Mouse (Mus musculus) lung, embryonic 16.5 days (tissue): ENCODE results near the gene Cd8a. TPM values are rescaled to one million over a fixed set of nuclear protein-coding genes. Genes with fewer than 3 reads are reported as not detected.

Experiments used
- ATAC-seq: fragments of 200-750 bp; cut with Nextera tagmentation; 2 replicates; pipeline ENCODE4 v1.8.0; 2017; ENCODE audit warnings: low read depth, mild to moderate bottlenecking, moderate library complexity
- H3K27ac ChIP-seq: fragments of 300-500 bp; sonication (generic); 2 replicates; pipeline ENCODE4 v1.5.1; 2014; ENCODE audit warnings: mild to moderate bottlenecking, control low read depth, low read length
- H3K27me3 ChIP-seq: fragments of 300-500 bp; sonication (generic); 2 replicates; pipeline ENCODE4 v1.6.1; 2014; ENCODE audit warnings: low read depth, low read length, mixed read lengths; ENCODE audit not compliant: control insufficient read depth, insufficient read depth
- H3K36me3 ChIP-seq: fragments of 300-500 bp; sonication (generic); 2 replicates; pipeline ENCODE4 v1.6.1; 2014; ENCODE audit warnings: low read length; ENCODE audit not compliant: control insufficient read depth, insufficient read depth
- H3K4me1 ChIP-seq: fragments of 300-500 bp; sonication (generic); replicated peaks from 2 replicates; pipeline ENCODE4 v1.6.1; 2014; ENCODE audit warnings: low read length, mixed read lengths; ENCODE audit not compliant: control insufficient read depth, insufficient read depth
- H3K4me2 ChIP-seq: fragments of 300-500 bp; sonication (generic); 2 replicates; pipeline ENCODE4 v1.6.1; 2014; ENCODE audit warnings: low read depth, low read length, control low read depth
- H3K4me3 ChIP-seq: fragments of 300-500 bp; sonication (generic); 2 replicates; pipeline ENCODE4 v1.5.1; 2014; ENCODE audit warnings: mild to moderate bottlenecking, low read length, control low read depth
- H3K9ac ChIP-seq: fragments of 300-500 bp; sonication (generic); 2 replicates; pipeline ENCODE4 v1.6.1; 2014; ENCODE audit warnings: low read length, control low read depth
- H3K9me3 ChIP-seq: fragments of 300-500 bp; sonication (generic); 2 replicates; pipeline ENCODE4 v1.6.1; 2016; ENCODE audit warnings: low read length; ENCODE audit not compliant: control insufficient read depth
- WGBS: fragments of 180-500 bp; shearing (Covaris S2); extraction: QIAGEN DNeasy Blood & Tissue Kit; methylation state at CpG from one replicate; pipeline ENCODE4 v1.1.7; 2014; 5-methylcytosine and 5-hydroxymethylcytosine counted together
- polyA plus RNA-seq: library from polyadenylated mRNA; unstranded; fragments of >200 nt; fragmentation: Nextera tagmentation; extraction: Ambion mirVana; gene quantifications from 2 replicates; pipeline ENCODE4 v1.2.1, GENCODE M21; 2015

Gene Cd8a
- polyA plus RNA-seq, 1 experiment from 2014 or later, result 0.20 TPM

- Histone ChIP-seq H3K9me3 (no peaks in the 10 kb centered on the region), H3K27me3 (no peaks in the 10 kb centered on the region), H3K4me2 (no peak overlapping the region), H3K4me3 (no peak overlapping the region), H3K27ac (no peak overlapping the region), H3K9ac (no peak overlapping the region), H3K4me1 (no peaks in the 10 kb centered on the region), H3K36me3 (no peaks in the 10 kb centered on the region)
- ATAC-seq, result no peak
- 75% methylated on average over 3 of the region's 3 CpGs for WGBS
Measured at GRCm38 (mm10) chr6:71338941-71339340, 34.3 kb upstream of the Cd8a start.

GRCm38 (mm10) chr6:71339351-71339750, 33.9 kb upstream of the Cd8a start:
- H3K27me3 ChIP-seq, result no peaks in the 10 kb centered on the region
- 71% methylated on average over 4 of the region's 4 CpGs for WGBS
- no peaks in the 10 kb centered on the region for H3K36me3 ChIP-seq
- H3K9me3 ChIP-seq, result no peaks in the 10 kb centered on the region
- ATAC-seq, result no peak
- no peak overlapping the region for H3K27ac ChIP-seq
- no peak overlapping the region for H3K4me2 ChIP-seq
- H3K4me1 ChIP-seq, result no peaks in the 10 kb centered on the region
- H3K9ac ChIP-seq, result no peak overlapping the region
- no peak overlapping the region for H3K4me3 ChIP-seq

DNA sequence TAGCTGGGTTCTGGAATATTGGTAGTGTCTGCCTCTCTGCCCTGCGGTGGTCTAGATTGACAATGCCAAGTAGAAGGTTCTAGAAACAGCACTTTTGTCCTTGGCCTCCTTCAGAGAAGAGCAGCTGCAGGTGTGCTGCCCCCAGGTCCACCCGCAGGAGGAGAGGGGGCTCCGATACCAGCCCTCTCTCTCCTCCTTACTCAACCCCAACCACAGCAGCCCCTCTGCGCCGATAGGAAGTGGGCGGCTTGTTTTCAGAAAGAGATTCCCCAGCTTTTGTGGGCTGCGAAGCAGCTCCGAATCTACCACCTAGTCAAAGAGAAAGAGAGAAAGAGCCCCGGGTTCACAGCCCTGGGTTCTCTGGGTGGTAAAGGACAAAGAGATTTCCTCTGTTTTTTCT, 32.0 kb upstream of the Cd8a start:
- no peaks in the 10 kb centered on the region for H3K4me1 ChIP-seq
- no peak overlapping the region for H3K9ac ChIP-seq
- H3K4me2 ChIP-seq, result no peak overlapping the region
- no peaks in the 10 kb centered on the region for H3K27me3 ChIP-seq
- no peak for ATAC-seq
- H3K36me3 ChIP-seq, result no peaks in the 10 kb centered on the region
- WGBS, result 89% methylated on average over 9 of the region's 9 CpGs
- no peak overlapping the region for H3K27ac ChIP-seq
- H3K4me3 ChIP-seq, result no peak overlapping the region
- H3K9me3 ChIP-seq, result no peaks in the 10 kb centered on the region

DNA sequence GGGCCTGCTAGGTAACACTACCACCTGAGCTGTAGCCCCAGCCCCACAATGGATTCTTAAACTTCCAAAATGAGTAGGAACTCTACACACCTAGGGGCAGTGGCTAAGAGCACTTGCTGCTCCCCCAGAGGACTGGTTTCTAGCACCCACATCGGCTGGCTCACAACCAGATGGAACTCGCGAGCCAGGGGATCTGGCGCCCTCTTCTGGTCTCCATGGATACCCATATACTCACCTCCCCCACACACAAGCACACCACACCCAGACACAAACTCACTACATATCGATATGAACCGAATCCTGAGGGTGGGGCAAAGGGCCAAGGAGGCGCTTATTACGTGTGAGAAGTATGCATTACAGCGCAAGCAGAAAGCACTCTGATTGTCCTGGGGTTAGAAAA, 25.2 kb upstream of the Cd8a start:
- no peaks in the 10 kb centered on the region for H3K9me3 ChIP-seq
- H3K27ac ChIP-seq, result no peak overlapping the region
- no peak overlapping the region for H3K4me3 ChIP-seq
- H3K27me3 ChIP-seq, result no peaks in the 10 kb centered on the region
- H3K4me1 ChIP-seq, result no peaks in the 10 kb centered on the region
- no peak overlapping the region for H3K4me2 ChIP-seq
- no peaks in the 10 kb centered on the region for H3K36me3 ChIP-seq
- H3K9ac ChIP-seq, result no peak overlapping the region
- no peak for ATAC-seq
- 92% methylated on average over 9 of the region's 9 CpGs for WGBS

- no peak overlapping the region for H3K9ac ChIP-seq
- H3K4me2 ChIP-seq, result no peak overlapping the region
- H3K9me3 ChIP-seq, result no peaks in the 10 kb centered on the region
- no peak overlapping the region for H3K27ac ChIP-seq
- no peaks in the 10 kb centered on the region for H3K27me3 ChIP-seq
- 92% methylated on average over 3 of the region's 3 CpGs for WGBS
- H3K4me3 ChIP-seq, result no peak overlapping the region
- no peaks in the 10 kb centered on the region for H3K36me3 ChIP-seq
- no peaks in the 10 kb centered on the region for H3K4me1 ChIP-seq
- ATAC-seq, result no peak
Measured at GRCm38 (mm10) chr6:71351201-71351600, 22.0 kb upstream of the Cd8a start.

GRCm38 (mm10) chr6:71352201-71352600, 21.0 kb upstream of the Cd8a start:
- no peaks in the 10 kb centered on the region for H3K36me3 ChIP-seq
- no peak for ATAC-seq
- 89% methylated on average over 6 of the region's 6 CpGs for WGBS
- no peak overlapping the region for H3K4me3 ChIP-seq
- no peak overlapping the region for H3K4me2 ChIP-seq
- H3K27me3 ChIP-seq, result no peaks in the 10 kb centered on the region
- no peaks in the 10 kb centered on the region for H3K4me1 ChIP-seq
- no peaks in the 10 kb centered on the region for H3K9me3 ChIP-seq
- no peak overlapping the region for H3K9ac ChIP-seq
- H3K27ac ChIP-seq, result no peak overlapping the region

GRCm38 (mm10) chr6:71352866-71353427, 20.3 kb upstream of the Cd8a start:
- H3K27me3 ChIP-seq, result no peaks in the 10 kb centered on the region
- no peak for ATAC-seq

GRCm38 (mm10) chr6:71353722-71354121, 19.5 kb upstream of the Cd8a start:
- H3K9me3 ChIP-seq, result no peaks in the 10 kb centered on the region
- ATAC-seq, result no peak
- no peaks in the 10 kb centered on the region for H3K4me1 ChIP-seq
- no peak overlapping the region for H3K9ac ChIP-seq
- H3K4me3 ChIP-seq, result no peak overlapping the region
- H3K4me2 ChIP-seq, result no peak overlapping the region
- 75% methylated on average over 2 of the region's 2 CpGs for WGBS
- no peaks in the 10 kb centered on the region for H3K27me3 ChIP-seq
- H3K36me3 ChIP-seq, result no peaks in the 10 kb centered on the region
- H3K27ac ChIP-seq, result no peak overlapping the region

More at GRCm38 (mm10) chr6:71352866-71353427, 20.3 kb upstream of the Cd8a start:
- Histone ChIP-seq H3K36me3 (no peaks in the 10 kb centered on the region), H3K9me3 (no peaks in the 10 kb centered on the region), H3K4me1 (no peaks in the 10 kb centered on the region), H3K4me3 (no peak overlapping the region), H3K9ac (no peak overlapping the region), H3K4me2 (no peak overlapping the region), H3K27ac (no peak overlapping the region)
- WGBS, result 76% methylated on average over 10 of the region's 10 CpGs

DNA sequence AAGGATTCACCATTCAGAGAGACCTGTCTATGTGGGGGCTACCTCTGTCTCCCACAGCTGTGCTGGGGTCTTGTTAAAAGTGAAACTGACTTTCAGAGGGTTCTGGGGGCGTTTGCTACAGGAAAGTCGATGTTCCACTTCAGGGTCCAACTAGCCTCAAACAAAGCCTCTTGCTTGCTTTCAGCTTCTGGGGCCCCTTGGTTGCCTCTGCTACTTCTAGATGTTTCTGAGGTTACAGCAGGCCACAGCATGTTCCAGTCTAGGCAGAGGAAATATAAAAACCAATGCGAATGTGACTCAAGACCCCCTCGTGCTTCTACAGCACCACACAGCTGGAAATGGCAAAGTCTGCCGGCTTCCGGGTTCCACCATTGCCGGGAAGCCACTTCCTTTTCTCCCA, 15.7 kb upstream of the Cd8a start:
- no peak overlapping the region for H3K4me2 ChIP-seq
- no peak for ATAC-seq
- 87% methylated on average over 7 of the region's 7 CpGs for WGBS

GRCm38 (mm10) chr6:71360221-71360620, 13.0 kb upstream of the Cd8a start:
- H3K9ac ChIP-seq, result no peak overlapping the region
- no peak for ATAC-seq
- no peak overlapping the region for H3K4me2 ChIP-seq
- 77% methylated on average over 4 of the region's 4 CpGs for WGBS
- H3K27ac ChIP-seq, result no peak overlapping the region
- H3K9me3 ChIP-seq, result no peaks in the 10 kb centered on the region
- H3K27me3 ChIP-seq, result no peaks in the 10 kb centered on the region
- H3K4me1 ChIP-seq, result no peaks in the 10 kb centered on the region
- no peak overlapping the region for H3K4me3 ChIP-seq
- H3K36me3 ChIP-seq, result no peaks in the 10 kb centered on the region

More for the DNA sequence above, 15.7 kb upstream of the Cd8a start:
- H3K9me3 ChIP-seq, result no peaks in the 10 kb centered on the region
- H3K4me1 ChIP-seq, result no peaks in the 10 kb centered on the region
- H3K27me3 ChIP-seq, result no peaks in the 10 kb centered on the region
- H3K4me3 ChIP-seq, result no peak overlapping the region
- H3K27ac ChIP-seq, result no peak overlapping the region
- no peak overlapping the region for H3K9ac ChIP-seq
- no peaks in the 10 kb centered on the region for H3K36me3 ChIP-seq
